Mouse (Mus musculus) layer of hippocampus, adult 2 months (tissue): ENCODE results near the gene Galnt17. TPM values are rescaled to one million over a fixed set of nuclear protein-coding genes. Genes with fewer than 3 reads are reported as not detected.

Source experiments
- DNase-seq, 2 experiments: peaks; one replicate each; pipeline ENCODE4 v3.0.0; 2022; ENCODE audit warnings: low spot score in 2 of 2
- H3K27ac ChIP-seq: fragments of 200-600 bp; 2 replicates; pipeline ENCODE4 v1.8.1; 2022
- H3K4me3 ChIP-seq: fragments of 200-600 bp; 2 replicates; pipeline ENCODE4 v1.8.1; 2022; ENCODE audit warnings: mild to moderate bottlenecking
- CTCF ChIP-seq: fragments of 200-600 bp; conservative IDR thresholded peaks from 2 replicates; pipeline ENCODE4 v1.8.1; 2022; ENCODE audit warnings: antibody characterized with exemption, mild to moderate bottlenecking, moderate library complexity
- total RNA-seq, 2 experiments: library from RNA; stranded (reverse); gene quantifications; 2 replicates each; pipeline ENCODE4 v1.2.3; 2021

The Galnt17 gene
- total RNA-seq, 2 experiments from 2014 or later: 125 to 135 TPM

GRCm38 (mm10) chr5:131231060-131231459 lies 77.2 kb downstream of the Galnt17 start:
- TF ChIP-seq CTCF: no peak
- DNase-seq: no peak

DNA sequence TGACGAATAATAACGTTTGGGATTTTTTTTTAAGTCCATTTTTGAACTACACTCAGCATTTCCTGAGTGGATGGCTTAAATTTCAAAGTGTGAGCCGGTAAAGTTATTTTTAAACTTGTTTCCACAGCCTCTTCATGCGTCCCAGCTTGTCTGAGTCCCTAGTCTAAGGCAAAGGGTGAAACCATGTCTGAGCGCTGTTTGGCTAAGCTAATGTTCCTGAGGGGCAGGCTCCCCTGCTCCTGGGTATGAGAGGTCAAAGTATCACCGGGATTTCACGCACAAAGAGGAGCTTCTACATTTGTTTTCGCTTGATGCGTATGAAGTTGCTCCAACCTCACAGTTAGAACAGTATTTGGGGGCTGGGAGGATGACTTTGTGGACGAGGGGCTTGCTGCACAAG lies 78.6 kb downstream of the Galnt17 start:
- Histone ChIP-seq H3K27ac (no peak overlapping the region), H3K4me3 (no peak overlapping the region)
- TF ChIP-seq CTCF: no peak
- DNase-seq: no peak

More at GRCm38 (mm10) chr5:131231060-131231459, 77.2 kb downstream of the Galnt17 start:
- H3K4me3 ChIP-seq: no peak overlapping the region
- H3K27ac ChIP-seq: 0 out of 2 replicates have a peak overlapping the region, but pooled peaks have one; percentile 28

DNA sequence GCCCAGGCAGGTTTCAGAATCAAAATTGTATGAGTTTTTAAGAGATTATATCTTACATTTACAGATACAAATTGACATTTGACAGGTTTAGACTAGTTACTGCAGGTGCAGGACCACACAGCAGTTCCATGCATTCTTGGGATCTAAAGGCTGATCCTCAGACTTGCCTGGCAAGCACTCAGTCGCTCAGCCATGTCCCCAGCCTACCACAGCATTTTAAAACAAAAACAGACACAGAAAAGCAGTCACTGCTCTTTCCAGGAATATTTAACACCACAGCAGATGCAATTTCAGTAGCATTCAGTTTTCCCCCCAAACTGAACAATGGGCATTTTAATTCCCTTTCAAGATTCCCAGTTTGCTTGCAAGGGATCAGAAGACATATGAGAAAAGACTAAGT lies 84.9 kb downstream of the Galnt17 start:
- DNase-seq: no peak
- TF ChIP-seq CTCF: no peak
- peak overlapping the region; percentile 63; the same call in 1 of the 2 replicates for H3K27ac ChIP-seq
- H3K4me3 ChIP-seq: no peak overlapping the region

DNA sequence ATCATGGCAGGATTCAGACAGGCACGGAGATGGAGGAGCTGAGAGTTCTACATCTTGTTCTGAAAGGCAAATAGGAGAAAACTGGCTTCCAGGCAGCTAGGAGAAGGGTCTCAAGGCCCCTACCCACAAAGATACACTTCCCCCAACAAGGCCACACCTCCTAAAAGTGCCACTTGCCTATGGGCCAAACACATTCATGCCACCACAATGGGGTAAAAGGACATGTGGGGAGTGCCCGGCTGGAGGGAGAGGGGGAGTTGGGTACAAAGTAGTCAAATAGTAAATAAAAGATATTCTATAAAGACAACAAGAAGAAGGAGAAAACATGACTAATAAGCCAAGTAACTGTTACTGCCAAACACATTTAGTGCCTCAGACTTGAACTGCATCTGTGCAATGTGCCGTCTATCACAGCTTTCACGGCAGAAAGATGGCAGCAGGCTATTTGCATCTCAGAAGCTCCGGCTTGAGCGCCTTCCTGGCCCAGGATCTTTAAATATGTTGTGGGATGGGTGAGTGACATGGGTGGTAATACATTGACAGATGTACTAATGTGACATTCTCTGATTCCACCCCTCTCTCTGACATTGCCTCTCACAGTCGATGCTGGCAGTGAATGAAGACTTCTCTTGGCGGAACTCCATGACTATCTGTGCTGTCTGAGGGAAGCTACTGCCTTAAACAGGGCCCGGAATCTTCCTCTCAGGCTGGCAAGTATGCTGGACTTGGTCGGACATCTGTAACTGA lies 85.6 kb downstream of the Galnt17 start:
- DNase-seq: peak; percentile 42 to 80
- TF ChIP-seq CTCF: no peak
- no peak overlapping the region for H3K4me3 ChIP-seq
- peak overlapping the region; percentile 63; the same call in 1 of the 2 replicates for H3K27ac ChIP-seq

GRCm38 (mm10) chr5:131218221-131218620 lies 90.1 kb downstream of the Galnt17 start:
- TF ChIP-seq CTCF: no peak
- H3K4me3 ChIP-seq: no peak overlapping the region
- H3K27ac ChIP-seq: no peak overlapping the region
- DNase-seq: no peak

DNA sequence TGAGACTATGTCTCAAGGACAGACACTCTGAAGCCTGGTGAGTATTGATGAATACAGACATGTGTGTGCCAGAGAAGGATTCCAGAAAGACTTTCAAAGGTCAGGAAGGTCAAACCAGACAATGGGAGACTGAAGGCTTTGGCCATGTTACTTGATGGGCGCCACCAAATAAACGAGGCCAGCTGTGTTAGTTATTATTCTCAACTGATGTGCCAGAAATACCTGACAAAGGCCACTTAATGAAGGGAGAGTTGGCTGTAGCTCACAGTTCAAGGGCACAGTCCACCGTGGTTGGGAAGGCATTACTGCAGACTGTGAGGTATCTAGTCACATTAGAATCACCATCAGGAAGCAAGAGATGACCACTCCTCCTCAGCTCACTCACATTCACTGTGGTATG lies 96.7 kb downstream of the Galnt17 start:
- no peak for DNase-seq
- no peak for TF ChIP-seq CTCF
- Histone ChIP-seq H3K27ac (no peak overlapping the region), H3K4me3 (no peak overlapping the region)

DNA sequence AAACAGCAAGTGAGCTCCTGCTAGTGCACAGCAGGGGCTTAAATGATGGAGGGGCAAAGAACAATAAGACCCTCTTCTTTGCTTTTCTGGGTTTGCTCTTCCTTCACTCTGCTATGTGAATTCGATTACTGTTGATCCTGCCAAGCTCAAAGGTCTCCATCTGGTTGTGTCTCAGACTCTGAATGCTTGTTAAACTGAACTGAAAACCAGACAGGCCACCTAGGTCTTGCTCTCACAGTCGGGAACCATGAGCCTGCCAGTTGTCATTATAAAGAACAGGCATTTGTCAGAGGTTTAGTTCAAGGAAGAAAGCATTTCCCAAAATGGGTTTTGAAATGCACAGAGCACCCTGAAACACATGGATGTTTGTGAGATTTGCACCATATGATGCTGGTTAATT lies 107.2 kb downstream of the Galnt17 start:
- H3K27ac ChIP-seq: peak overlapping the region; percentile 53; the same call in 1 of the 2 replicates
- no peak for TF ChIP-seq CTCF
- no peak overlapping the region for H3K4me3 ChIP-seq
- no peak for DNase-seq

DNA sequence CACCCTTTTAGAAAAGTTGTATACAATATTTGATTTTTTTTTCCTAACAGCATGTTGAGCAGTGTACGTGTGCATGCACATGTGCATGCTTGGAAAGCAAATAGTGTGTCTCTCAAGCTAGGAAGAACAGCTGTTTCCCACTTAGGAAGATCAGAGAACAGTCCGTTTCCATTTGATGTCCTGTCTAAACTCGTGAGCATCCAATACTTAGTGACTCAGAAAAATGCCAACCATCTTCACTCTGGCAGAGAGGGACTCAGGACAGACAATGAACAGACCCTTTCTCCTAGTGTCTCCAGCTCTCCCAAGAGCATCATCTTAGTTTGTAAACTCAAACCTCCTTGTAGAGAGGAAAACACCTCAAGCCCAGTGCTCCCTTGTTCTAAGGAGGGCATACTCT lies 116.0 kb downstream of the Galnt17 start:
- no peak for TF ChIP-seq CTCF
- no peak overlapping the region for H3K27ac ChIP-seq
- no peak for DNase-seq
- no peak overlapping the region for H3K4me3 ChIP-seq

DNA sequence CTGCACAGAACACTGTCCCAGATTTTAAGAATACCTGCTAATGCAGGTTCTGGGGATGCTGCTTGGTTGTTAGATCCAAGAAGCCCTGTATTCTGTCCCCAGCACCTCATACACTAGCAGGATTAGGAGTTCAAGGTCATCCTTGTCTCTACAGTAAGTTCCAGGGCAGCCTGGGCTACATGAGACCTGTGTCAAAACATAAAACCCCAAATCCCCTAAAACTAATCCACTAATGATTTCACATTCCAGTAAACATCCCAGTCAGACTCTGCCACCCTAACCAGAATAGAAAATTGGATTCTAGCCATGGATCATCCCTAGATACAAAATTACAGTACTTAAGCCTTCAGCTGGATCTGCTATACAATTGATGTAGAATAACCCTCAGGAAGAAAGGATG lies 123.7 kb downstream of the Galnt17 start:
- Histone ChIP-seq H3K4me3 (no peak overlapping the region), H3K27ac (no peak overlapping the region)
- no peak for DNase-seq
- no peak for TF ChIP-seq CTCF

DNA sequence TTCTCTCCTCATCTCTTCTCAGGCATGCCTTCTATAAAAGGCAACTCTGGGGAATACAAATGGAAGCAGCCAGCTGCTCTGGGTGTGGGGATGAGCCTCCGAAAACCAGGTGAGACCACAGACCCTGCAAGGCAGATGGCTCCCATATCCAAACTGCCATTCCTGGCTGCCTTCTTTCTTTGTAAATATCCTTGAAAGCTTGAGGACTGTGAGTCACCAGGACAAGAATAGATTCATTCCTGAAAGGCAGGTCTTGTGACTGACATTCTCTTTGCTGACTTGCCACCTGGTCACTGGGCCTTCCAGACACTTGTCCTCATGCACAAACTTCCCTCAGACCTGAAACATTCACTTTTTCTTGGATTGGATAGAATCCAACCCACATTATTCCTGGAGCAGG lies 127.1 kb downstream of the Galnt17 start:
- H3K4me3 ChIP-seq: no peak overlapping the region
- peak overlapping the region; percentile 51; the same call in 1 of the 2 replicates for H3K27ac ChIP-seq
- DNase-seq: peak in 1 of 2 experiments; percentile 45
- TF ChIP-seq CTCF: no peak

DNA sequence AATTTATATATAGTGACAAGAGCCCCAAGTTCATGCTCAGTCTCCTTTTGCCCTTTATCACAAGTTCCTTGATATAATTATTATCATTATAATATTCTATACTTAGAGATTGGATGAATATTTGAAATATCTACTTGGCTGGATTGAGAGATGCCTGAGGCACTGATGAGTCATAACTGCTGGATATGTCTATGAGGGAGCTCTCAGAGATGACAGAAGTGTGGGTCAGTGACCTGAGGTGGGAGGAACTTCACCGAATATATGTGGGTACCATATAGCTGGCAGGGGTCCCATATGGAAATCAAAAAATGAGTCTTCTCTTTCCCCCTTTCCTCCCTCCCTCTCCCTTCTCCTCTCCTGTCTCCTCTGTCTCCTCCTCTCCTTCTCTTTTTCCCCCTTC lies 127.5 kb downstream of the Galnt17 start:
- Histone ChIP-seq H3K27ac (peak overlapping the region; percentile 51; the same call in 1 of the 2 replicates), H3K4me3 (no peak overlapping the region)
- no peak for DNase-seq
- no peak for TF ChIP-seq CTCF

DNA sequence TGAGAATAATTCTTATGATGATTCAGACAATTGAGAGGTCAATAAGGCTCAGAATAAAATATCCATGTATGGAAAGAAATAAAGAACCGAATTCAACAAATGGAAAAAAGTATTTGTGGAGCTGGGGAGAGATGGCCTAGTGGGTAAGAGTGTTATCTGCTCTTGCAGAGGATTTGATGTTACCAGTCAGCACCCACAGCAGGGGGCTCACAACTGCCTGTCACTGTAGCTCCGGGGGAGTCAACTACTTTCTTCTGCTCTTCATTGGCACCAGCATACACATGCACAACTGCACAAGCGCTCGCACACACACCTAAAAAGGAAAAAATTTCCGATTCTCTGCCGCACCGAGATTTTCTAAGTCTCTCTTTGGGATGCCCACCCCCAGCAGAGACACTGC lies 130.4 kb downstream of the Galnt17 start:
- no peak for TF ChIP-seq CTCF
- no peak for DNase-seq
- peak overlapping the region; percentile 18; the same call in 1 of the 2 replicates for H3K27ac ChIP-seq
- no peak overlapping the region for H3K4me3 ChIP-seq

DNA sequence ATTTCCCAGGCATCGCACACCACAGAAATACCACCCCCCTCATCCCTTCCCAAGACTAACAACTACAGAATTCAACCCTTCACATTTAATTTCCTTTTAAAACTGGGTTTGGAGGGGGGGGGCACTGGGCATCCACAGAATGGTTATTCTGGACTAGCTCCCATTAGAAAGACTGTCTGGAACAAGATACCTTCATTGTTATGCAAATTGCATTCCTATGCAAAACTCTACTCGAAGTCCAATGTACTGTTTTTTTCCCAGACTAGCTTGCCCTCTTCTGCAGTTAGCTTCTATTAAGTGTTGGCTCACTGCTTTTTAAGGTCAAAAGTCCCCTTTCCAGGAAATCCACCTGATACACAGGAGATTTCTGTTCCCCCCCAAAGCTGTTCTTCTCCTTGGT lies 131.1 kb downstream of the Galnt17 start:
- DNase-seq: no peak
- H3K27ac ChIP-seq: peak overlapping the region; percentile 2; the same call in 1 of the 2 replicates
- TF ChIP-seq CTCF: no peak
- no peak overlapping the region for H3K4me3 ChIP-seq

DNA sequence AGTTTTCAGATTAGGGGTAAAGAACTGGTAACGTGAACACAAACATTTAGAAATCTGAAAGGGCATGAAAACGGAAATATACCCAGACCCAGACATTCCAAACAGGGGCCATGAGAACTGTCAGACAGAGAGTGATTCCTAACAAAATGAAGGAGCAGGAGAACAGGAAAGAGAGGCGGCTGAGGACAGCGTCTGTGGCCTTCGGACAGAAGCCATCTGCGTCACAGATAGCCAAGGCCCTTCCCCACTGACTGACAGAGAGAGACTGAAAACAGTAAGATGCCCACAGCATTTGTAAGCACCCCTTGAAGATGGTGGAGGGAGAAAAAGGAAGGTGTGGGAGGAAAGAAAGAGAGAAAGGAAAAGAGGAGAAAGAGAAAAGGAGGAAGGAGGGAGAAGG lies 139.1 kb downstream of the Galnt17 start:
- H3K27ac ChIP-seq: peak overlapping the region; percentile 85
- no peak for DNase-seq
- no peak overlapping the region for H3K4me3 ChIP-seq
- TF ChIP-seq CTCF: no peak

DNA sequence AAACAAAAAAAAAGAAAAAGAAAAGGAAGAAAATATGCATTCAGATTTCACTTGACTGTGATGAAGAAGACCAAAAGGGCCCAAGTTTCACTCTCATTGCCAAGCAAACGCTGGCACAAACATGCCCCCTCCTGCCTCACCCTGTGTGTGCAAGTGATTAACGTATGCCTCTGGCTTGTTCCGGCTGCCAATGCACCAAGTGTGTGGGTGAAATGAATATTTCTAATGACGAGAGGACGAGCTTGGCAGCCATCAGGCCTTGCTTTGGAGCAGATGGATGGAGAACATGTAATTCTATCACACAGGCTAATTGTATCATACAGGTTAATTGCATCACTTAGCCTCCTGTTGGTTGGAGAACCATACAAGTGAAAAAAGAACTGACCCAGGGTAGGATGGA lies 140.9 kb downstream of the Galnt17 start:
- TF ChIP-seq CTCF: 0 out of 2 replicates have a peak, but pooled peaks have one; percentile 7
- Histone ChIP-seq H3K4me3 (no peak overlapping the region), H3K27ac (peak overlapping the region; percentile 85)
- peak; percentile 82 to 85 for DNase-seq
